Mouse (Mus musculus) adrenal gland, postnatal 25 days (tissue): Measurements from ENCODE around the gene Lrrc7. TPM values are rescaled to one million over a fixed set of nuclear protein-coding genes. Genes with fewer than 3 reads are reported as not detected.
"Not testable (repeated sequence)": the region's sequence is repeated elsewhere in the genome, so short reads cannot be mapped to it uniquely, and the experiment has no call there.

Source experiments
- DNase-seq: peaks from one replicate; pipeline ENCODE4 v3.0.0; 2021; ENCODE audit warnings: mixed read lengths
- total RNA-seq: library from RNA; stranded (reverse); gene quantifications from 2 replicates; pipeline ENCODE4 v1.2.3, GENCODE M21; 2021

The Lrrc7 gene
- total RNA-seq, 1 experiment from 2014 or later, result 0.09 TPM

- DNase-seq, result no peak
Measured at GRCm38 (mm10) chr3:158165004-158165403, 397.0 kb downstream of the Lrrc7 start.

DNA sequence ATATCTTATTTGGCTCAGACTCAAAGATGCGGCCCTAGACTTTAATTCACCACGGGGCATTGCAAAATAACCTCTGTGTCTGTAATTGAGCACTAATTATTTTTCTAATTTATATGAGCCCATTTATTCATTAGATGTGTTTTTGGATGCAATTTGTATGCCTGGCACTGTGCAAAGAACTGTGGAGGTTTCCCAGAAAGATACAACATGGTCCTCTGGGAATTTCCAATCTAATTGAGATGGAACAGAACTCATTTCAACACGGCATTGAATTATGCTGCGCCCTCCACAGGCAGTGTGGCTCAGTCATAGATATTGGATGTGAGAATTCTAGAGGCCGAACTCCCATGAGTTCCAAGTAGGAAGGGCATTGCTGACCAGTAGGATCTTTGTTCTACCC lies 397.6 kb downstream of the Lrrc7 start:
- no peak for DNase-seq

GRCm38 (mm10) chr3:158163127-158163526 lies 398.9 kb downstream of the Lrrc7 start:
- no peak for DNase-seq

- no peak for DNase-seq
Measured at GRCm38 (mm10) chr3:158161924-158162490, 400.0 kb downstream of the Lrrc7 start.

DNA sequence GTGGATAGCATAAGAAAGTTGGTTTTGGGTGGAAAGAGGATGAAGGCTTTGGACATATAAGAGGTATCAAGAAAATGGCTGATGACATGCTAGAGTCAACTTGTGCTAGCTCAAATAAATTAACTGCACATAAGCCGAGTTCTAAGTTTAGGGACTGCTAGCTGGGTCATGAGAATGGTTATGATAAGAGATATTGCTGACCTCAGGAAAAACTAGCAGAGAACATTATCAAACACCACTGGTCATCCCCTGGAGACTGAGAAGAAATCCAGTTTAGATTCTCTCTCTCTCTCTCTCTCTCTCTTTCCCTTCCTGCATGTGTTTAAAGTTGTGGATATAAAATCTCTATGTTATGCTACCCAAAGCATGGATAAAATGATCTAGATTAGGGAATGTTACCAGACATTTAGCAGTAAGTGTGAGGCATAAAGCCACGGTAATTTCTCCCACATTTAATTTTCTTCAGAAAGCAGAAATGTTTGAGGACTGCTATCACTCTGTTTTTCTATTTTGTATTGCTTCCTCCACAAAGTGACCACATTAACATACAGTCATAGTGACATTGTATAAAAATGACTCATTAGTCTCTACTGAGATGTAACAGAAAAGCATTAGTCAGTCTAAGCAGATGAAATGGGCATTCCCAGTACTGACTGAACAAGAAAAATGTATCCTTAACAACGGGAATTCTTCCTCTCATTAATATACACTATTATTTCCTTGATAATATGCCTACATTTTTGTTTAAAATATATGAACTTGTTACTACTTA lies 406.3 kb downstream of the Lrrc7 start:
- DNase-seq, result no peak

- DNase-seq, result no peak
Measured at GRCm38 (mm10) chr3:158154134-158154533, 407.9 kb downstream of the Lrrc7 start.

DNA sequence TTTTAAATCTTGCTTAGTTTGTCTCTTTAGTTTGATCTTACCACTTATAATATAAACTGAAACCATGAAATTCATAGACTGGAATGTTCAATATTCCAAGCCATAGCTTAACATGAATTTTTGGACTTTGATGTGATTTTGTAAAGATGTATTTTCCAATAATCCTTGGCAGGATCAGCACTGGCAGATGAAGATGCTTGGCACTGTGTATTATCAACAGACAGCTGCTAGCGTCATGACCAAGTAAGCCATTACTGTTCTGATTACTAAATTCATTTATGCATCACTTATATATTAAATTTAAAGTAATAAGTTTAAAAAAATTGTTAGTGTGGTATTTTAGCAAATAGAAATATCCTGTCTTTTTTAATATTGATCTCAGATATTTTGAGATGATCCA lies 413.0 kb downstream of the Lrrc7 start:
- DNase-seq, result no peak

DNA sequence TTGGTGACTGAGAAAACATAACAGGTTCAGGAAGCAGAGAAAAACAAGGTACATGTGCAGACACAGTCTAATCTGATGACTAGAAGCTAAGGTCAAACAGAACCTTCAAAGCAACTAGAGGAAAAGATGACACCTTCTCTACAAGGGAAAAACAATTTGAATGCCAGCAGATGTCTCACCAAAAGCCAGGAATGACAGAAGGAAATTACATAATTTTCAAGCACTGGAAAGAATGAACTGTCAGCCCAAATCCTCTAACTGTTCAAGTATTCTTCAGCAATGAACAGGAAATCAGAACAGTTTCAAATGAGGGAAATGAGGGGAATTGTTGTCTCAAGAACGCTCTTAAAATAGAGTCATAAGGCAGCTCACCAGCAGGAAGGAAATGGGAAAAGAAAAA lies 421.4 kb downstream of the Lrrc7 start:
- DNase-seq, result no peak

DNA sequence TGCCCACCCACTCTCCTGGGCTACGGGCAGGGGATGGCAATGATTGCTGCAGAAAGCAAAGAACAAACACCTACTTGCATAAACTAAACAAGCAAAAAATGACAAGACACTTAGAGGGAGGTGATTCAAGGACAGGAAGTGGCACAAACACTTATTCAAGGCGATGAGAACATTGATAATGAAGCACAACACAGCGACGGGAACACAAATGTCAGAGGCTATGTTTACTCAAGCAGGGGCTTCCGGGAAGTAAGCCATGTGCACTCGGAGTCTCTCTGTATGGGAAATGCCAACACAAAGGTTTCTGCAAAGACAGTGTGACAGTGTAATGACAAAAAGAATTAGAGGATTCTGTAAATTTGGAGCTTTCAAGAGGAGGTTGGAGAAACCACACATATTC lies 424.2 kb downstream of the Lrrc7 start:
- DNase-seq, result no peak

- DNase-seq, result no peak
Measured at GRCm38 (mm10) chr3:158131672-158132071, 430.3 kb downstream of the Lrrc7 start.

DNA sequence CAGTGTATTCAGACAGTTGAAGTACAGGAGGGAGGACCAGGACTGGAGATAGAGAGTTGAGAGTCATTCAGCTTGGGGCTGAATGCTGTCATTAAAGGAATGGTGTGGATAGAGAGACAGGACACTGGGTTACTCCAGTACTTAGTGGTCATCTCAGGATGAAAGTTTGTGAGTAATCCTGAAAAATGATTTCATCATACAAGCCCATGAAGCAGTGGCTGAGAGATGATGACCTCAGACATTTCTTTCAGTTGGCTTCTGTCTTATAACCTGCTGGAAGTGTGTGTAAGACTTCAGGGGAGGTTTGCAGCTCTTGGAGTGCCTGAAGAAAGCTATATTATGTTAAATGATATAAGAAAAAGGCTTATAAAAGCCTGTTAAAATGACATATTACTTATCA lies 430.8 kb downstream of the Lrrc7 start:
- no peak for DNase-seq

DNA sequence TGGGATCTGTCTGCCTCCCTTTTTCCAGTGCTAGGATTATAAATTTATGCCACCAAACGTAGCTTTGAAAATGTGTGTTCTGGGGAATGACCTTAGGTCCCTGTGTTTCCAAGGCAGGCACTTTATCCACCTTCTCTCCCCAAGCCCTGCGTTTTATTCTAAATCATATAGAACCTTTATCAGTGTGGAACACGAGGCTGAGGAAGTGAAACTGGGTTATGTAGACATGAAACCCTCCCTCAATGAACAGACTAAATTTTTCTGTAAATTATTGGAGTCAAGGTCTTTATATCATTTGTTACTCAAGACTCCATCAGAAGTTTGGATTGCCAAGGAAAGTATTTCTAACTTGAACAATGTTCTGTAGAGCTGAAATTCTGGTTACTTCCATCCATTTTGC lies 439.1 kb downstream of the Lrrc7 start:
- DNase-seq, result no peak

- no peak for DNase-seq
Measured at GRCm38 (mm10) chr3:158105260-158105659, 456.8 kb downstream of the Lrrc7 start.

GRCm38 (mm10) chr3:158103467-158103866 lies 458.6 kb downstream of the Lrrc7 start:
- no peak for DNase-seq

GRCm38 (mm10) chr3:158102530-158102929 lies 459.5 kb downstream of the Lrrc7 start:
- not testable (repeated sequence) for DNase-seq

GRCm38 (mm10) chr3:158102043-158102442 lies 460.0 kb downstream of the Lrrc7 start:
- DNase-seq, result not testable (repeated sequence)

- no peak for DNase-seq
Measured at GRCm38 (mm10) chr3:158093919-158094318, 468.1 kb downstream of the Lrrc7 start.

GRCm38 (mm10) chr3:158091601-158092000 lies 470.4 kb downstream of the Lrrc7 start:
- no peak for DNase-seq

GRCm38 (mm10) chr3:158077828-158078227 lies 484.2 kb downstream of the Lrrc7 start:
- no peak for DNase-seq

DNA sequence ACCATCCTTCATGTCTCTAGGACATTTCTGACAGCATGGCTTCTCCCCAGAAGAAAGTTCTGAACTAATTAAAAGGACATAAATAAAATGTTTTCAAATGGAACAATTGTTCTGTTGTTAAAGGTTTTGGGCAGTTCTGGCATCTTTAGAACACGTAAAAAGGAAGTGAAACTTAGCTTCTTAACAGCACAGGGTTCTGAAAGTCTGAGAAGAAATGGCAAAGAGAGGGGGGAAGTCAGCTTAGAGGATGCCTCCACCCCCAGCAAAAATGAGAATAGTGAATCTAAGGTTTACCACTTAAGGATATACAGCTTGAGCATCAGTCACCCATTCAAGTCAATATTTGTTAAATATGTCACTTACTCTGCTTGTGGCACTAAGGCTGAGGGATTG lies 484.6 kb downstream of the Lrrc7 start:
- DNase-seq, result no peak

DNA sequence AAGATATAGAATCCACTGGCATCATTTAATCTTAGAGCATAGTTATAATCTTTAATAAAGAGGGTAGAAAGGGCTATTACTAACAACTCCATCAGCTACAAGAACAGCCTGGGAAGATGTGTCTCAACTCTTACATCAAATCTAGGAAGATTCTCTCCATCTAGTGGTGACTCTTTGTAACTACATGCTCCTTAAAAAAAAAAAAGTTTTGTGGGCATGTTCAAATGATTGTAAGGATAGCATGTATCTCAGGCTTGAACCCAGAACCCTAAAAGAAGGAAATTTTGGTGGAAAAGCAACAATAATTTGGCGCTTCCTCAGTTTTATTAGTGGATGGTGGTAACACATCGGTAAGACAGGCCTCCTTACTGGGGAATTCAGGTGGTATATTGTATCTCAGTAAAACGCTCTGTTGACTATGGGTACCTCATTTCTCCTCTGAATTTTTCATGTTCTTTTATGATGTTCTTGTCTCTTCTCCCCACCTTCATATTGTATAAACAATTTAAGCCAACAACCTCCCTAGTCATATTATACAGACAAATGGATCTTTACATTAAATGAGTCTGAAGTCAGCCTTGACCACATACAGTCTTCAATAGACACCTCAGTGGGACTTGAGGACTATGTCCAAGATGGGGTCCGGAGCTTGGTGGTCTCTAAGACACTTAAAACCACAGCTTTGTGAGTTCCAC lies 485.2 kb downstream of the Lrrc7 start:
- DNase-seq, result no peak

- no peak for DNase-seq
Measured at GRCm38 (mm10) chr3:158075004-158075403, 487.0 kb downstream of the Lrrc7 start.

DNA sequence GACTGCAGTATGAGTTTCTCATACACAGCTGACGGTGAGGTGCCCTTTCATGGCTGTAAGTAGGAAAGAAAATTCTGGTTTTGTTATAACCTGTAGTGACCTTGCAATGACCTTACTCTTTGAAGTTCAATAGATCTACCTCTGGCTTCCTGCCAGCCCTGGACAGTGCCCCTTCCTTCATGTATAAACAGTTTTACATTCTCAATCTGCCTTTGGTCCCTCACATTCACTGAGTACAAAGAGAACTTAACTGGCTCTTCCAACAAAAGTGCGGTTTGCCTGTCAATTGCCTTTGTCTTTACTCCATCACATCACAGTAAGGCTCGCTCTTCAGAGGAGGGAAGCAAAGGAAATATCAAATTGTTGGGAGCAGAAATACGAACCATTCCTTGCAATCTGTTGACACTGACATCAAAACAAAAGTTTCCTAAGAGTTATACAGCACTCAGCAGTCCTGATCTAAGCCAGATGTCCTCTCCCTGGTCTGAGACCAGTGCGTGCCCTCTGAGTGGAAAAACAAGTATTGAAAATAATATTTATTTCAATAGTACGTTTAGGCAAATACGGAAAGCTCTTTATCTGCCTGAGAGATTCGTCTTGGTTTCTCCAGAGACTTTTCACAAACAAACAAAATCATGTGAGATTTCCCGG lies 493.3 kb downstream of the Lrrc7 start:
- DNase-seq, result no peak
